Mouse (Mus musculus) c-Kit-positive CD71-positive TER-119-negative erythroid progenitor cells, embryonic 14.5 days (primary cell): Measurements from ENCODE around the gene Utp14a.
"Not testable (repeated sequence)": the region's sequence is repeated elsewhere in the genome, so short reads cannot be mapped to it uniquely, and the experiment has no call there.

Experiments
- DNase-seq: peaks from one replicate; pipeline ENCODE4 v3.0.0-alpha.2; 2013; ENCODE audit warnings: low read depth

The Utp14a gene

GRCm38 (mm10) chrX:48256468-48257007, at the start of gene Utp14a:
TSS of gene Utp14a (plus strand) at chrX:48256862.
- peak; percentile 88 for DNase-seq

GRCm38 (mm10) chrX:48207761-48208487, 48.7 kb upstream of the Utp14a start:
- DNase-seq: no peak

GRCm38 (mm10) chrX:48208519-48209185, 48.0 kb upstream of the Utp14a start, which contains the start of gene Zdhhc9:
TSS of gene Zdhhc9 (minus strand) at chrX:48208878.
- DNase-seq: peak; percentile 74

- DNase-seq: not testable (repeated sequence)
These were observed 46.9 kb upstream of the Utp14a start for GRCm38 (mm10) chrX:48209746-48210145.

- no peak for DNase-seq
These were observed 37.2 kb upstream of the Utp14a start for GRCm38 (mm10) chrX:48219468-48219867.

GRCm38 (mm10) chrX:48222706-48223105, 34.0 kb upstream of the Utp14a start:
- DNase-seq: no peak

- no peak for DNase-seq
These were observed 30.4 kb upstream of the Utp14a start for GRCm38 (mm10) chrX:48226225-48226624.

- DNase-seq: no peak
These were observed 22.2 kb upstream of the Utp14a start for GRCm38 (mm10) chrX:48234417-48234816.

- peak; percentile 16 for DNase-seq
These were observed 733 bp upstream of the Utp14a start for GRCm38 (mm10) chrX:48255830-48256428.

- DNase-seq: no peak
These were observed 349 bp downstream of the Utp14a start for GRCm38 (mm10) chrX:48257011-48257410.

- no peak for DNase-seq
These were observed 15.0 kb downstream of the Utp14a start for GRCm38 (mm10) chrX:48271671-48272070.

- no peak for DNase-seq
These were observed 18.0 kb downstream of the Utp14a start for GRCm38 (mm10) chrX:48274634-48275033.

- no peak for DNase-seq
These were observed 21.4 kb downstream of the Utp14a start for GRCm38 (mm10) chrX:48278103-48278502.

- peak; percentile 70 for DNase-seq
These were observed 27.8 kb downstream of the Utp14a start for GRCm38 (mm10) chrX:48284386-48285005.

- peak; percentile 67 for DNase-seq
These were observed 28.5 kb downstream of the Utp14a start for GRCm38 (mm10) chrX:48285006-48285650.

- peak; percentile 34 for DNase-seq
These were observed 29.0 kb downstream of the Utp14a start for GRCm38 (mm10) chrX:48285651-48286021.

GRCm38 (mm10) chrX:48286488-48286887, 29.8 kb downstream of the Utp14a start:
- no peak for DNase-seq

GRCm38 (mm10) chrX:48288008-48288407, 31.3 kb downstream of the Utp14a start:
- no peak for DNase-seq

- DNase-seq: no peak
These were observed 34.8 kb downstream of the Utp14a start for GRCm38 (mm10) chrX:48291413-48291812.

- no peak for DNase-seq
These were observed 48.7 kb downstream of the Utp14a start for GRCm38 (mm10) chrX:48305356-48305755.

GRCm38 (mm10) chrX:48310706-48311517, 54.2 kb downstream of the Utp14a start:
- no peak for DNase-seq
